Mouse (Mus musculus): ENCODE results near the gene Gm16181.
"Not testable (repeated sequence)": the region's sequence is repeated elsewhere in the genome, so short reads cannot be mapped to it uniquely, and the experiment has no call there.

The Gm16181 gene

GRCm38 (mm10) chr17:35232659-35233058 lies 12.0 kb downstream of the Gm16181 start:
- DNase-seq = no peak

DNA sequence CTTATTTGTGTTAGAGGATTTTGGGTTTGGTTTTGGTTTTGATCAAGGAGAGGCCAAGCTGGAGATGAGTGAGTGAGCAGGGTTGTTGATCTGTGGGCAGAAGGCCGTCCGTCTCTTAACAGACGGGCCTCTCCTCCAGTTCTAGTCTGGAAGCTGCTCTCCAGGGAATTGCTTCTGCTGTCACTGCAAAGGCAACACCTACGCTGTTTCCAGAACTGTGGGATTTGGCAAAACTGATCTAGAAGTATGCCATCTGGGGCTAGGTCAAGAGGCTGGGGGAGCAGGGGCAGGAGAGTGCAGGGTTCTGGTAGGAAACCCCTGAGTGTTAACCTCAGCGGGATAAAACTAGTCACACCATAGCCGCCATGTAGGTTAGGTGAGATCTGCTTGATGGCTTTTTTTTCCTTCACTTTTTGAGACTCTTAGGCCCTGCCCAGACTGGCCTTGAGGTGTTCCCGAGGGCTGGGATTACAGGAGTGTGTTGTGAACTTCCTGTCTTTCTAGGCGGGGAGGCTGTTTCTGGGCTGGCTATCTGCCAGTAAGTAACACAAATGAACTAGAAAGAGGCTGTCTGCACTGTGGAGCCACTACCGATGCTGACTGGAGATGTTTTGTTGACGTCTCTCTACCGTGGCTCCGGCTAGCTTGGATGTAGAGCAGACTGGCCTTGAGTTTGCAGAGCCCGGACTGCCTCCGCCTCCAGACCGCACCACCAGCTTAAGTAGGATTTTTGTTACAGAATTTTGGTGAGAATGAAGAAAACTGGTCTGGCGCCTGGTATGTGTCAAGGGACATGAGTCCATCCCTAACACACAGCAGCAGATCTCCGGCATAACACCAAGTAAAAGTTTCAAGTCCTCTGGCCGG lies 12.7 kb downstream of the Gm16181 start, which contains the start of gene Atp6v1g2:
Gene Atp6v1g2 (plus strand): TSS at position 547 of the 867 bp plus-strand sequence.
- no peak for DNase-seq

DNA sequence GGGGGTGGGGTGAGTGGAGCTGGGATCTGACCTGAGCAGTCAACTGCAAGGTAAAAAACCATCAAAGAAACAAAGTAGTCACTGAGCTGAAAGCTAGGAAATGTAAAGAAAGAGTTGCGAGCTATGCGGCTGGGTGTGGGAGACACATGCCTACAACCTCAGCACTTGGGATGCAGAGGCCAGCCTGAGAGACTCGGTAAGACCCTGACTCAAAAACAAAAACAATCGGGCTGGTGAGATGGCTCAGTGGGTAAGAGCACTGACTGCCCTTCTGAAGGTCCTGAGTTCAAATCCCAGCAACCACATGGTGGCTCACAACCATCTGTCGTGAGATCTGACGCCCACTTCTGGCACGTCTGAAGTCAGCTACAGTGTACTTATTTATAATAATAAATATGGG lies 13.5 kb downstream of the Gm16181 start:
- DNase-seq = not testable (repeated sequence)

DNA sequence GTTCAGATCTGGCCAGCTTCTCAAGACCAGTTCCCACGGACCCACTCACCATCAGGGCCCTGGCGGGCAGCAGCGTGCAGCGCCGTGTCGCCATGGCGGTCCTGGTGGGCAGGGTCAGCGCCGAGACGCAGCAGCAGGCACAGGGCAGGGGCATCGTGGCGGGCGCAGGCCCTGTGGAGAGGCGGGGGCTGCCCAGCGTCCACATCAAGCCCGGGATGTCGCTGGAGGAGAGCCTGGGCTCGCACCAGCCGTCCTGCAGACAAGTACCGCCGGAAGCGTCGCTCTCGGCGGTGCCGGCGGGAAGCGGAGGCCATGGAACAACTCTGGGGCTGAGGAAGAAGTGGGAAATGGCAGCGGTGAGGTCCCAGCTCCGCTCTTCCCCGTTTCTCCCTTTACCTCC lies 14.3 kb downstream of the Gm16181 start:
- peak; percentile 74 for DNase-seq

- peak; percentile 95 for DNase-seq
Observed at GRCm38 (mm10) chr17:35235614-35236389, 15.2 kb downstream of the Gm16181 start, which contains the start of gene Nfkbil1. TSS of gene Nfkbil1 (minus strand) at chr17:35235792.

DNA sequence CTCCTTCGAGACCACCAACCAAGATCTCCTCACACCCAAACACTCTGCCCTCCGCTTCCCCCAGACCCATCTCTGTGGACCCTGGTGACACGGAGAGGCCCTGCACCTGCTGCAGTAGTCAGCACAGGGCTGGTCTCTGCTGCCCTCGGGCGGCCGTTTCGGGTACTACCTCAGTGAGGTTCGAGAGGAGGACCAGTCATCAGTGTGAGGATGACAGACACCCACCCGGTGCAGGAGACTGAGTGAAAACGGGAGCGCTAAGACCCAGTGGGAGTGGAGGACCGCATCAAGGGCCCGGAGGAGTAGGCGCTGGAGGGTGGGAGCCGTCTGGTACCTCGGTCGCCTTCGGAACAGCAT lies 15.7 kb downstream of the Gm16181 start:
- peak; percentile 98 for DNase-seq

GRCm38 (mm10) chr17:35236996-35237395 lies 16.4 kb downstream of the Gm16181 start:
- DNase-seq = no peak

GRCm38 (mm10) chr17:35237504-35237903 lies 16.9 kb downstream of the Gm16181 start:
- no peak for DNase-seq

DNA sequence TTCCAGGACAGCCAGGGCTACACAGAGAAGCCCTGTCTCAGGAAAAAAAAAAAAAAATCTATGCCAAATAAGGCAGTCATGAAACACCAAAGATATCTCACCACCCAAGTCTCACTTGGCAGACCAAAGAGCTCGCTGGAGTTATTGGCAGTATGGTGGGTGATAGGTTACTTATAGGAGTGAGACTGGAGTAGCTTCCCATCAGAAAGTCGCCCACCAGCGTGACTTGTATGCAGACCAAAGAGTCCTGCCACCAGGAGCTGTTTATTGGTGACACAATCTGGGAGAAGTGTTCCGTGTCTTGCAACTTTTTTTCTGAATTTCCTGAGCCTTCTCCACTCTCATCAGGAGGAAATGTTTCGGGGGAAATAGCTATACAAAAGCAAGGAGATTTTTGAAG lies 19.1 kb downstream of the Gm16181 start:
- no peak for DNase-seq

DNA sequence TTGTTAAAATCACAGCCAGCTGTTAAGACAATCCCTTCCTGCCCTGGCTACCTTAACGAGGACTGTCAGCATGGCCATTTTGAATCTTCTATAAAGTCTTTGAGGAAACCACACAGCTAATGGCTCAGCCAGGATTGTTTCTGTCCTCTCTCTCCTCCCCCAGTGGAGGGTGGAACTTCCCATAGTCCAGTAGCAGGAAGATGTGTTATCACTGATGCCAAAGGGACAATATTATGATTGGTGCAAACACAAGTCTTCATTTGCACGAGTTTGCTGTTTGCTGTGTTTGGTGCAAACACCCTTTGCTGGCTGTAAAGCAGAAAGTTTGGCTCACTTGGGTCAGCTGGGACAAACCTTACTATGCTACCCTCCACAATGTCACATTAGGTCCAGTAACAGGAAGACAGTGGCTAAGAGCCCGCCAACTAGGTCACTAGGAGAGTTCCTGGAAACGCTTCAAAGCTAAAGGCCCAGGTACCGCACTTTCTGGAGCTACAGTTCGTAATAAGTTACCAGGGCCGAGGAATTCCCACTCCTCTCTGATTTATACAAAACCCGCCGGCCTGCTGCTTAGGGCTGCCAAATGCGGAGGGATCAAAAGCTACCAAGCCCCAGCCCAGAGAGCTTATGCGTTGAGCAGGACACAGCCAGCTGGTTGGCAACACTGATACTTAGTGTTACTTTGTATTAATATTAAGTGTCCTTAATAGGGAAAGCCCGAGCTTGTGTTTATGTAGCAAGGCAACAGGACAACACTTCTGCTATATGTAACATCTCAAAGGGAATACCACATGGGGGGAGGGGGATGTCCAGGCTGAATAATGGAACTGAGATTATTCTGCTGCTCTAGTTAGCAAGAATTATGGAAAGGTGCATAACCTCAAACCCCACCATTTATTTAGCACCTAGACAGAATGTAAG lies 20.0 kb downstream of the Gm16181 start:
- peak; percentile 55 for DNase-seq

GRCm38 (mm10) chr17:35241305-35242014 lies 20.8 kb downstream of the Gm16181 start, which contains the start of gene Ddx39b:
TSS of gene Ddx39b (plus strand) at chr17:35241746.
- peak; percentile 97 for DNase-seq

DNA sequence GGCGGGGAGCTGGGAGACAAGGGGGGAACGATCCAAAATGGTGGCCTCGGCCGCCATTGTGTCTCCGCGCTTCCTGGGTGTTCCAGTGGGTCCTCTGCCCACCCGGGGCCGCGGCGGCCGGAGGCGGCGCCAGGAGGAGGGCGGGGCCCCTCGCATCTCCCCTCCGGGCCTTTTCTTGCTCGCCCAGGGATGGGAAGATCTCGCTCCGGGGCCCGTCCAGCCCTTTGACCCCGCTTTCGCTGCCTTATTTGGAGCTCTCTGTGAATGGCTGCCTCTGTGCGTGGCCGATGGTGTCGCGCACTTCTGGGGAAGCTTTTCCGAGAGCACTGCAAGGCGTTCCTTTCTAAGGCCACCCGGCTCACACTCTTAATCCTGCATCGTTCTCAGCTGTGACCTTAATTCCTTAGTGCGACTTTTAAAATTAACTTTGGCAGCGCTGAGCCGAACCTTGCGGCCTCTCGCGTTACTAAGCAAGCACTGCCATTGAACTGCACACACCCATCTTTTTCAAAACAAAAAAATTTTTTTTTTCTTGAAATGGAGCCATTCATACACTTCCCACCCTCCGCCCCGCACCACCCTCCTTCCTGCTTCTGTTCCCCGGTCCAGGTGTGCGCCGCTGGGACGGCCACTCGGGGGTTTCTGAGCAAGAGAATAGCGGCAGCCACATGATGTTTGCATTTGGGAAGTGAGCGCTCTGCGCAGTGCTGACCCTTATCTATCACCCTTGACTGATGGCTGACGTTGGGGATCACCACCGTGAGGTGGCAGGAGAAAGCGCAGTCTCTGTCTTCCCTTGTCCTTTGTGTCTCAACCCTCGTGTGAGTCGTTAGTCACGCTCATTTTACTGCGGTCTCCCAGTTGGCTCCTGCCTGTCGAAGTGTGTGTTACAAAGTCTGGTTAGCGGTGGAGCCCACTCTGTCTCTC lies 21.6 kb downstream of the Gm16181 start:
- DNase-seq = peak; percentile 85

DNA sequence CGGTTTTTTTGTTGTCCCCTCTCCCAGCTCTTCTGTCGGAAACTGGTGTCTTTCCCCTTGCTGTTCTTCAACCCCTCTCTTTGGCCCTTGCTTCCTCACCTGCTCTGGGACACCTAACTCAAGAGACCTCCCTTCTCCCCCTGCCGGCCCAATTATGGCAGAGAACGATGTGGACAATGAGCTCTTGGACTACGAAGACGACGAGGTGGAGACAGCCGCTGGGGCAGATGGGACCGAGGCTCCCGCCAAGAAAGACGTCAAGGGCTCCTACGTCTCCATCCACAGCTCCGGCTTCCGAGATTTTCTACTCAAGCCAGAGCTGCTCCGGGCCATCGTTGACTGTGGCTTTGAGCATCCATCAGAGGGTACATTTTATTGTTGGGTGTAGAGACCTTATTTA lies 22.5 kb downstream of the Gm16181 start:
- DNase-seq = peak; percentile 79

- DNase-seq = no peak
Observed at GRCm38 (mm10) chr17:35244999-35245398, 24.4 kb downstream of the Gm16181 start.

GRCm38 (mm10) chr17:35245731-35246623 lies 25.3 kb downstream of the Gm16181 start:
- DNase-seq = no peak

GRCm38 (mm10) chr17:35247144-35247543 lies 26.5 kb downstream of the Gm16181 start:
- no peak for DNase-seq

DNA sequence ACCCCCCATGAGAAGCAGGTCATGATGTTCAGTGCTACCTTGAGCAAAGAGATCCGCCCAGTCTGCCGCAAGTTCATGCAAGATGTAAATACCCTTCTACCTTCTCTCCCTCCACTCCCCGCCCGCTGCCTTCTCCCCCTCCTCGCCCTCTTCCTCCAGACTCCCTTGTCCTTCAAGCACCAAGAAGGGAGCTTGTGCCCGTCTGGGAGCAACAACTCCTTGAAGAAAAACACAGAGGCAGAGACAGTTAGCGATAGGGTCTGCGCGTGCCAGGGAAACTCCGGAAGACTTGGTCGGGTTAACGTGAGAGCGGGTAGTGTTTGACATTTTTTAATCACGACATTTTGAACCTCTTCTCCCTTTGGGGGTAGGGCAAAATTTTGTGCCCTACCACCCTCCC lies 28.4 kb downstream of the Gm16181 start:
- DNase-seq = no peak

DNA sequence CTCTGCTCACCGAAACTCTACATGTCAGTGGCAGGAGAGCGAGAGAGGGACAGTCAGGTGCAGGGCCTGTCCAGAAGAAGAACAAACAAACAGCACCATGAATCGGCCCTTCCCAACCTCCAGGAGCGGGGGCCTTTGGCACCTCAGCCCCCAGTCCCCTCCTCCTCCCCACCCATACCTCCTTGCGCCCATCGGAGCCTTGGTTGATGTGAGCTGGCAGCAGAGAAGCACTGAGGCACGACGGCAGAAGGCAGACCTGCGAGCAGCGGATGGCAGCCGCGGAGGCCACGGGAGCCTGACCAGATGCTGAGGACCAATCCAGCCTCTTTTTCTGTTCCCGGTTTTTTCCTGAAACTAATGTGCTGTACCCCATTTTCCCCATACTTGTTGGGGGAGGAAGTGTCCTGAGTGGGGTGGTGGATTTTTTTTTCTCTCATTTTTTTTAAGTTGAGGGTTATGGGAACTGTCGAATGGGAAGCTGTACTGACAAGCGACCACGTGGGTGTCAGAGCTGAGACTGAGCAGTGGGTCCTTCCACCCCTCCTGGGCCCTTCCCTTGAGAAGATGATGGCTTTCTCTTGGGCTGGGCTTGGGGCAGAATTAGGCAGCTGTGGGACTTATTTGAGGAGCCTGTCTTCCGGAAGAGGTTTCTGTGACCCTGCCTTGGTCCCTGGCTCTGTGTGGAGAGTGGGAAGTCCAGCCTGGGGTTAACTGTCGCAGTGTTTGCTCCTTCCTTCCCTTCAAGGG lies 29.0 kb downstream of the Gm16181 start:
- DNase-seq = no peak

Data from kidney, postnatal 10 days (tissue).